Mouse (Mus musculus) bone marrow macrophage, adult 2 months (primary cell): ENCODE results near the gene Syk.

Experiments used
- CTCF ChIP-seq: IDR thresholded peaks from 2 replicates; pipeline ENCODE4 v1.5.1; 2012; ENCODE audit warnings: low read depth, mild to moderate bottlenecking, low read length, moderate library complexity
- POLR2A ChIP-seq: IDR thresholded peaks from 2 replicates; pipeline ENCODE4 v1.6.1; 2012; ENCODE audit warnings: mild to moderate bottlenecking, low read depth, low read length, borderline replicate concordance

- no peak for TF ChIP-seq POLR2A
- no peak for TF ChIP-seq CTCF
Observed at GRCm38 (mm10) chr13:52572451-52573446, 10.2 kb upstream of the Syk start.
